Mouse (Mus musculus): ENCODE results near the gene Crot. TPM values are rescaled to one million over a fixed set of nuclear protein-coding genes. Genes with fewer than 3 reads are reported as not detected.

The Crot gene
- total and polyA plus RNA-seq, 3 experiments: 9.4 to 148 (median 9.8) TPM

DNA sequence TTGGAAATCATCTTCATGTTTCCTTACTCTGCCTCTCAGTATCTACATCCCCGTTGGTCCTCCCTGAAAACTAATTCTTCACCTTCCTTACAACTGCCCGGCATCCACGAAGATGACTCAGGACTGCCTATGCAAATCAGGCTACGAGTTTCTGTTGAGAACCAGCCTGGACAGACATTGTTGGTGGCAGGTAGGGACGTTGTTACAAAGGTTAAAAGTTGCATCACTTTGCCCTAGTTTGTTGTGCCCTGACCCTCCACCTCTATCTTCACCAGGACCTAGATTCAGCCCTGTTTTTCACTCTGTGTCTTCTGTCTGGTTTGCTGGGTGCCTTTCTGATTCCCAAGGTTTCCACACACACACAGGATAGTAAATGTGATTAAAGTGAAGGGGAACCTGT, 36.7 kb upstream of the Crot start:
- no peaks in the 10 kb centered on the region for H3K4me1 ChIP-seq (ENCODE audit: control insufficient read depth in 1 of 2, insufficient read depth in 2 of 2, low read length in 2 of 2)
- H3K79me2 ChIP-seq (ENCODE audit: control insufficient read depth, insufficient read depth, low read length, poor library complexity): no peaks in the 10 kb centered on the region
- no peak for DNase-seq (ENCODE audit: low read depth, low spot score)
- H3K9me3 ChIP-seq (replicated peaks; ENCODE audit: insufficient read depth, low read length): no peaks in the 10 kb centered on the region
- H3K27ac ChIP-seq (ENCODE audit: control insufficient read depth, low read depth, low read length): no peak overlapping the region
- H3K27me3 ChIP-seq (ENCODE audit: control insufficient read depth in 1 of 2, insufficient read depth in 2 of 2, low read length in 2 of 2): no peaks in the 10 kb centered on the region
- H3K9ac ChIP-seq (ENCODE audit: control insufficient read depth, low read depth, low read length, poor library complexity, severe bottlenecking): no peak overlapping the region
- no peak for TF ChIP-seq CTCF (IDR thresholded peaks at IDR 0.05 in 2 of 3, conservative IDR thresholded peaks at IDR 0.05 in 1 of 3; ENCODE audit: control insufficient read depth in 1 of 3, insufficient read depth in 1 of 3, low read depth in 2 of 3, low read length in 3 of 3, poor library complexity in 1 of 3, severe bottlenecking in 1 of 3)
- TF ChIP-seq ETS1 (IDR thresholded peaks at IDR 0.05; ENCODE audit: low read depth, low read length): no peak
- H3K4me3 ChIP-seq (ENCODE audit: control insufficient read depth in 1 of 2, insufficient read depth in 1 of 2, low read depth in 2 of 2, low read length in 2 of 2): no peak overlapping the region
- no peaks in the 10 kb centered on the region for H3K36me3 ChIP-seq (ENCODE audit: control insufficient read depth in 1 of 2, insufficient read depth in 2 of 2, low read length in 2 of 2)

DNA sequence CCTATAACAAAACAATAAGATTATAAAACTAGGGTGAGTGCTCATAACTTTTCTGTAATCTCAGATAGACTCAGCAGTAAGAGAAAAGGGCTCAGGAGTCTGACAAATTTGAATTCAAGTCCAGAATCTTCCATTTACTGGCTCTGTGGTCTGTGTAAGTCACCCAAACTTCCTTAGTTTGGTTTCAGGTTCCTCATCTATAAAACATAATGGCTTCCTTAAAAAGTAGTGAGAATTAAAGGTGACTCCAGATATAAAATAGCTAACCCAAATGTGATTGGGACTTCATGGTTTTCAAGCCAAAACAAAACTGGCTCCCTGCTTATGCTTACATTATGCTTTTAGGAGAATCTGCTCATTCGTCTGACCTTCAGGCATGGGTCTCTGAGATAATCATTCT, 35.5 kb upstream of the Crot start:
- no peak for DNase-seq (ENCODE audit: low read depth, low spot score)
- Histone ChIP-seq H3K9me3 (replicated peaks; ENCODE audit: insufficient read depth, low read length) (no peaks in the 10 kb centered on the region), H3K27me3 (ENCODE audit: control insufficient read depth in 1 of 2, insufficient read depth in 2 of 2, low read length in 2 of 2) (no peaks in the 10 kb centered on the region), H3K4me1 (ENCODE audit: control insufficient read depth in 1 of 2, insufficient read depth in 2 of 2, low read length in 2 of 2) (no peaks in the 10 kb centered on the region), H3K4me3 (ENCODE audit: control insufficient read depth in 1 of 2, insufficient read depth in 1 of 2, low read depth in 2 of 2, low read length in 2 of 2) (no peak overlapping the region), H3K79me2 (ENCODE audit: control insufficient read depth, insufficient read depth, low read length, poor library complexity) (no peaks in the 10 kb centered on the region), H3K9ac (ENCODE audit: control insufficient read depth, low read depth, low read length, poor library complexity, severe bottlenecking) (no peak overlapping the region), H3K36me3 (ENCODE audit: control insufficient read depth in 1 of 2, insufficient read depth in 2 of 2, low read length in 2 of 2) (no peaks in the 10 kb centered on the region), H3K27ac (ENCODE audit: control insufficient read depth, low read depth, low read length) (no peak overlapping the region)
- TF ChIP-seq MYB (IDR thresholded peaks at IDR 0.05; ENCODE audit: low read depth, low read length): no peak
- no peak for TF ChIP-seq JUND (IDR thresholded peaks at IDR 0.05; ENCODE audit: low read depth, low read length)
- no peak for TF ChIP-seq SIN3A (IDR thresholded peaks at IDR 0.05; ENCODE audit: low read length)

DNA sequence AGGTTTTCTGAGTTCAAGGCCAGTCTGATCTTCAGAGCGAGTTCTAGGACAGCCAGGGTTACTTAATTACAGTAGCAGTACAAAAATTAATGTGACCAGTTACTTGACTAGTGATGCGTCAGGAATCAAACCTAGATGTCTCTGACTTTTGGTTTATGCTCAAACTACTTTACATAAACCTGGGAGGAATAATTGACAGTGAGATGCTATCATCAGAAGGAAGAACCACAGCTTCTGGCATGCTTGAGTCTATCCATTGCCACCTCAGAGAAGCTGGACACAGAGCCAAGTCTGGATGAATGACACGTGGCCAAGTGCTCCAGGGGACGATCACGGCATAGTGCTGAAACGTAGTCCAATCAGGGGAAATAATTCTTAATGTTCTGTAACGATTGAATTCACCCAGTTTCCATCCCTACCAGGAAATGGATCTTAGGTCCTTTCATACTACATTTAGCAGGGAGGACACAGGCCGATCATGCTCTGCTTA, 35.0 kb upstream of the Crot start:
- Histone ChIP-seq H3K36me3 (ENCODE audit: control insufficient read depth in 1 of 2, insufficient read depth in 2 of 2, low read length in 2 of 2) (no peaks in the 10 kb centered on the region), H3K27me3 (ENCODE audit: control insufficient read depth in 1 of 2, insufficient read depth in 2 of 2, low read length in 2 of 2) (no peaks in the 10 kb centered on the region), H3K27ac (ENCODE audit: control insufficient read depth, low read depth, low read length) (no peak overlapping the region), H3K9ac (ENCODE audit: control insufficient read depth, low read depth, low read length, poor library complexity, severe bottlenecking) (no peak overlapping the region), H3K4me3 (ENCODE audit: control insufficient read depth in 1 of 2, insufficient read depth in 1 of 2, low read depth in 2 of 2, low read length in 2 of 2) (no peak overlapping the region), H3K4me1 (ENCODE audit: control insufficient read depth in 1 of 2, insufficient read depth in 2 of 2, low read length in 2 of 2) (no peaks in the 10 kb centered on the region), H3K9me3 (replicated peaks; ENCODE audit: insufficient read depth, low read length) (no peaks in the 10 kb centered on the region), H3K79me2 (ENCODE audit: control insufficient read depth, insufficient read depth, low read length, poor library complexity) (no peaks in the 10 kb centered on the region)
- no peak for TF ChIP-seq EP300 (IDR thresholded peaks at IDR 0.05; ENCODE audit: low read depth in 1 of 2, low read length in 2 of 2)
- TF ChIP-seq BHLHE40 (IDR thresholded peaks at IDR 0.05; ENCODE audit: borderline replicate concordance, low read depth, low read length): no peak
- TF ChIP-seq ZKSCAN1 (IDR thresholded peaks at IDR 0.05; ENCODE audit: low read depth, low read length): no peak
- no peak for TF ChIP-seq USF1 (IDR thresholded peaks at IDR 0.05; ENCODE audit: low read depth, low read length)
- TF ChIP-seq NRF1 (IDR thresholded peaks at IDR 0.05; ENCODE audit: insufficient read depth, low read depth, low read length, poor library complexity, severe bottlenecking): no peak
- no peak for TF ChIP-seq ZC3H11A (IDR thresholded peaks at IDR 0.05; ENCODE audit: low read depth, low read length)
- TF ChIP-seq MAZ (IDR thresholded peaks at IDR 0.05; ENCODE audit: low read depth, low read length): no peak
- no peak for TF ChIP-seq SIN3A (IDR thresholded peaks at IDR 0.05; ENCODE audit: low read length)
- TF ChIP-seq CTCF (IDR thresholded peaks at IDR 0.05 in 2 of 3, conservative IDR thresholded peaks at IDR 0.05 in 1 of 3; ENCODE audit: control insufficient read depth in 1 of 3, insufficient read depth in 1 of 3, low read depth in 2 of 3, low read length in 3 of 3, poor library complexity in 1 of 3, severe bottlenecking in 1 of 3): no peak
- no peak for TF ChIP-seq UBTF (IDR thresholded peaks at IDR 0.05; ENCODE audit: borderline replicate concordance, insufficient read depth, low read depth, low read length)
- no peak for TF ChIP-seq POLR2AphosphoS5 (IDR thresholded peaks at IDR 0.05; ENCODE audit: borderline replicate concordance, low read depth, low read length)
- no peak for TF ChIP-seq MYB (IDR thresholded peaks at IDR 0.05; ENCODE audit: low read depth, low read length)
- DNase-seq (ENCODE audit: low read depth, low spot score): no peak

Data from MEL (cell line).